Mouse (Mus musculus) left cerebral cortex, adult 2 months (tissue): ENCODE results near the gene Tmem42. TPM values are rescaled to one million over a fixed set of nuclear protein-coding genes. Genes with fewer than 3 reads are reported as not detected.

Experiments used
- DNase-seq, 2 experiments: peaks; one replicate each; pipeline ENCODE4 v3.0.0; 2021 to 2022; ENCODE audit warnings: low spot score in 2 of 2, mixed read lengths in 1 of 2; ENCODE audit errors: extremely low spot score in 1 of 2
- H3K27ac ChIP-seq: fragments of 200-600 bp; 2 replicates; pipeline ENCODE4 v1.8.1; 2022
- H3K4me3 ChIP-seq: fragments of 200-600 bp; 2 replicates; pipeline ENCODE4 v1.8.1; 2022
- CTCF ChIP-seq: fragments of 200-600 bp; IDR thresholded peaks from 2 replicates; pipeline ENCODE4 v1.8.1; 2022; ENCODE audit warnings: antibody characterized with exemption, mild to moderate bottlenecking, moderate library complexity
- intact Hi-C: fragments of 180-260 bp; cut with DNase I; formaldehyde crosslinking; loops from one replicate; pipeline ENCODE4 v1.15.1; 2025
- total RNA-seq, 2 experiments: library from RNA; stranded (reverse); gene quantifications; 2 replicates each; pipeline ENCODE4 v1.2.3; 2021

Tmem42 gene
- total RNA-seq, 2 experiments from 2014 or later: 23.5 to 27.1 TPM

DNA sequence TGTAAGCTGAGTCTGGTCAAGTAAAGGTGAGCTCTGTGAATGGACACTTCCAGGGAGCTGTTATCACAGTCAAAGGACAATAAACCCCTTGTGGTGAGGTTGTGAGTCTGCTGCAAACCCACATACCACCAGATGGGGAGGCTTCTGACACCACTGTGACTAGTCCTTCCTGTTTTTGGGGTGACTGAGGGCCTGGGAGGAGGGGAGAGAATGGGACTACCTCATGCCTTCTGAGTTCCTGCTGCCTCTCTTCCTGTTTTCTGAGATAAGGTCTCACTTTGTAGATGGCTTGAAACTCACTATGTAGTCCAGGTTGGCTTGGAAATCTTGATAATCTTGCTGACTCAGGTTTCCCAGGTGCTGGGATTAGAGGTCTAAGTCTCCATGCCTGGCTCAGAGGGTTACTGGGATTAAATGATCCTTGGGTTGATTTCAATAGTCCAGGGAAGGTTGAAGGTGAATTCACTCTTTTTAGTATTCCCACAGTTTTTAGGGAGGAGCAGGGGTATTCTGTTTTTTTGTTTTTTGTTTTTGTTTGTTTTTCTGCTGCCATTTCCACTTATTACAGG, 37.7 kb downstream of the Tmem42 start:
- Histone ChIP-seq H3K27ac (no peak overlapping the region), H3K4me3 (no peak overlapping the region)
- intact Hi-C loops: no loop called here
- TF ChIP-seq CTCF: no peak
- no peak for DNase-seq

DNA sequence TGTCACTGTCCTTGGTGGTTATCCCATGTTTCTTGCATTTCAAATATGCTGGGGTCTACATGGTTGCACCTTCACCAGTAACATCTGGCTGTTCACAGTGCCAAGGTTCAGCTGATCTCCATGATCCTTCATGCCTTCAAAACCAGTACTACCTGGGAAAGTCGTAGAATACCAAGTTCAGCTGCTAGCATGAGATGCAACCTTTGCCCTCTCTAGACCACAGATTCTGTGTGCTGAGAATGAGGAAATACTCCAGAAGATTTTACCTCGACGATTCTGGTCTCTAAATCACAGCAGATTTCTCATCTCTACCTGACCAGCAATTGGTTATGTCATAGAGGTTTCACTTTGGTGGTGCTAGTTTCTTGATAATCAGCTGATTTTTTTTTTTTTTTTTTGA, 39.0 kb downstream of the Tmem42 start:
- no peak for DNase-seq
- TF ChIP-seq CTCF: no peak
- Histone ChIP-seq H3K27ac (no peak overlapping the region), H3K4me3 (no peak overlapping the region)
- intact Hi-C loops: loop anchor here (10.0 kb wide), 1 partner anchor 325 kb away; no protein-coding TSS in a partner anchor

Other genes starting within 250 kb of the Tmem42 start
- 10 to 100 TPM; 17.4 to 17.8 TPM for gene Tcaim, start 215.8 kb upstream of the Tmem42 start, total RNA-seq
- not detected for gene Gm35549, start 177.3 kb upstream of the Tmem42 start, total RNA-seq
- gene Zfp445, start 155.3 kb upstream of the Tmem42 start, total RNA-seq: 100 to 1,000 TPM; 169 to 173 TPM
- gene Zkscan7, start 135.6 kb upstream of the Tmem42 start, total RNA-seq: 1 to 10 TPM; 5.0 to 5.8 TPM
- gene Zfp105, start 98.3 kb upstream of the Tmem42 start, total RNA-seq: 1 to 10 TPM; 7.9 to 8.3 TPM
- 10 to 100 TPM; 18.7 to 21.8 TPM for gene 1110059G10Rik, start 70.3 kb upstream of the Tmem42 start, total RNA-seq
- gene Kif15, start 70.3 kb upstream of the Tmem42 start, total RNA-seq: 1 to 10 TPM; 1.3 to 1.5 TPM
- gene Tgm4, start 13.4 kb downstream of the Tmem42 start, total RNA-seq: 1 to 10 TPM; 1.8 to 2.6 TPM
- 10 to 100 TPM; 61.9 to 68.6 TPM for gene Zdhhc3, start 91.9 kb downstream of the Tmem42 start, total RNA-seq
- gene Exosc7, start 91.9 kb downstream of the Tmem42 start, total RNA-seq: 10 to 100 TPM; 43.0 to 48.9 TPM
- gene Clec3b, start 129.6 kb downstream of the Tmem42 start, total RNA-seq: 1 to 10 TPM; 2.6 to 3.1 TPM
- under 1 TPM in 1 of 2 experiments, not detected in 1; 0.29 TPM for gene Cdcp1, start 194.7 kb downstream of the Tmem42 start, total RNA-seq
- gene Tmem158, start 239.4 kb downstream of the Tmem42 start, total RNA-seq: 10 to 100 TPM; 44.7 to 60.5 TPM